Mouse (Mus musculus): Measurements from ENCODE around the gene Ccdc142.

DNA sequence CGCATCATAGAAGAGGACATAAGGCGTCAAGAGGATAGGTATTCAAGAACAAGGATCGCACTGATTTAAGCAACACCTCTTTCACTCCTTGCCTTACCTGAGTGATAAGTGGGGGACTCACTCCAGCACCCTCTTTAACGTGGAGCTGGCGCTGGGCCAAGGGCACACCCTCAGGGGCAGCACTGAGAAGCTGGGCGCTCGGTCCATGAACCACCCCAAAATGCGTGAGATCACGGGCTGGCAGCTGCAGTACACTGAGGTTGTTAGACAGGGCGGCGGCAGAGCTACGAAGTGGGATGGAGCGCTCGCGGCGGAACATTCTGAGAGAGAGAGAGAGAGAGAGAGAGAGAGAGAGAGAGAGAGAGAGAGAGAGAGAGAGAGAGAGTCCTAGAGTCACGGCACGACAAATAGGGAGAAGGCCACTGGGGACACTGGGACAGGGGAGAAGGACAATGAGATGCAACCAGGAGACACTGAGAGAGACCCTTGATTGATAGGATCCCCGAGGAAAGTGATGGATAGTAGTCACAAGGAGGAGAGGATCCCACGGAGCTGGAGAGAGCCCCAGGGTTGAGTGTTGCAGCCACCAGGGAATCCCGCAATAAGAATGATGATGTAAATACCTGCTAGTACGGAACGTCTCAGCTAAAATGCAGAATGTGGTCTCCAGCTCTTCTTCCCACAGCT lies 54.3 kb downstream of the Ccdc142 start:
- TF ChIP-seq CTCF (IDR thresholded peaks at IDR 0.05; ENCODE audit: insufficient read depth, low read length), result no peak
- TF ChIP-seq POLR2A (IDR thresholded peaks at IDR 0.05; ENCODE audit: borderline replicate concordance, extremely low read depth, low read depth, low read length), result no peak

Data from lung, adult 2 months (tissue).